Mouse (Mus musculus): Measurements from ENCODE around the gene Utp3. TPM values are rescaled to one million over a fixed set of nuclear protein-coding genes. Genes with fewer than 3 reads are reported as not detected.
"Not testable (repeated sequence)": the region's sequence is repeated elsewhere in the genome, so short reads cannot be mapped to it uniquely, and the experiment has no call there.

Gene Utp3
- polyA plus RNA-seq (2015; fragmentation: Nextera tagmentation; extraction: Ambion mirVana), result 43.8 and 44.6 TPM in 2 replicates

GRCm38 (mm10) chr5:88554086-88554886, at the start of gene Utp3:
TSS of gene Utp3 (plus strand) at chr5:88554462.
- peak within 1 kb of the TSS; percentile 90 for H3K9ac ChIP-seq
- WGBS, result under 1% methylated on average over 76 of the region's 76 CpGs
- peak within 1 kb of the TSS; percentile 89 for H3K27ac ChIP-seq (replicated peaks)
- peak within 1 kb of the TSS; percentile 74 for H3K4me2 ChIP-seq
- peak within 1 kb of the TSS; percentile 85 for H3K4me3 ChIP-seq
- H3K36me3 ChIP-seq, result no peaks in the 10 kb centered on the region
- H3K27me3 ChIP-seq, result no peaks in the 10 kb centered on the region
- peak; percentile 97 for ATAC-seq (ENCODE audit: low FRiP score, low read depth)
- H3K4me1 ChIP-seq (replicated peaks), result peaks cover 25% of the 10 kb centered on the region
- H3K9me3 ChIP-seq, result no peaks in the 10 kb centered on the region

GRCm38 (mm10) chr5:88508555-88508954, 45.7 kb upstream of the Utp3 start:
- H3K27me3 ChIP-seq, result no peaks in the 10 kb centered on the region
- no peak overlapping the region for H3K9ac ChIP-seq
- H3K4me2 ChIP-seq, result no peak overlapping the region
- no peaks in the 10 kb centered on the region for H3K36me3 ChIP-seq
- WGBS, result 67% methylated on average over 1 of the region's 1 CpGs
- H3K4me1 ChIP-seq (replicated peaks), result no peaks in the 10 kb centered on the region
- no peaks in the 10 kb centered on the region for H3K9me3 ChIP-seq
- no peak for ATAC-seq (ENCODE audit: low FRiP score, low read depth)
- H3K4me3 ChIP-seq, result no peak overlapping the region
- no peak overlapping the region for H3K27ac ChIP-seq (replicated peaks)

GRCm38 (mm10) chr5:88508990-88509389, 45.3 kb upstream of the Utp3 start:
- 88% methylated on average over 1 of the region's 1 CpGs for WGBS
- ATAC-seq (ENCODE audit: low FRiP score, low read depth), result no peak
- H3K36me3 ChIP-seq, result no peaks in the 10 kb centered on the region
- H3K4me3 ChIP-seq, result no peak overlapping the region
- no peaks in the 10 kb centered on the region for H3K27me3 ChIP-seq
- H3K27ac ChIP-seq (replicated peaks), result no peak overlapping the region
- no peaks in the 10 kb centered on the region for H3K9me3 ChIP-seq
- H3K9ac ChIP-seq, result no peak overlapping the region
- H3K4me1 ChIP-seq (replicated peaks), result no peaks in the 10 kb centered on the region
- H3K4me2 ChIP-seq, result no peak overlapping the region

- 4% methylated on average over 2 of the region's 2 CpGs for WGBS
- H3K36me3 ChIP-seq, result no peaks in the 10 kb centered on the region
- peak; percentile 69; the same call in 1 of the 2 replicates for ATAC-seq (ENCODE audit: low FRiP score, low read depth)
- no peaks in the 10 kb centered on the region for H3K27me3 ChIP-seq
- no peak overlapping the region for H3K4me2 ChIP-seq
- no peaks in the 10 kb centered on the region for H3K4me1 ChIP-seq (replicated peaks)
- H3K9ac ChIP-seq, result no peak overlapping the region
- no peak overlapping the region for H3K4me3 ChIP-seq
- no peak overlapping the region for H3K27ac ChIP-seq (replicated peaks)
- H3K9me3 ChIP-seq, result no peaks in the 10 kb centered on the region
Measured at GRCm38 (mm10) chr5:88519232-88519631, 35.0 kb upstream of the Utp3 start.

- H3K4me2 ChIP-seq, result no peak within 1 kb of the TSS
- 93% methylated on average over 3 of the region's 3 CpGs for WGBS
- H3K9me3 ChIP-seq, result no peaks in the 10 kb centered on the region
Measured at GRCm38 (mm10) chr5:88527657-88528056, 26.6 kb upstream of the Utp3 start, which contains the start of gene Jchain. TSS of gene Jchain (minus strand) at chr5:88527891.

GRCm38 (mm10) chr5:88530908-88531307, 23.4 kb upstream of the Utp3 start:
- no peak for ATAC-seq (ENCODE audit: low FRiP score, low read depth)
- Histone ChIP-seq H3K36me3 (no peaks in the 10 kb centered on the region), H3K9ac (no peak overlapping the region), H3K4me1 (replicated peaks) (no peaks in the 10 kb centered on the region), H3K27ac (replicated peaks) (no peak overlapping the region), H3K4me3 (no peak overlapping the region), H3K9me3 (no peaks in the 10 kb centered on the region), H3K4me2 (no peak overlapping the region), H3K27me3 (no peaks in the 10 kb centered on the region)
- 58% methylated on average over 1 of the region's 1 CpGs for WGBS

More at GRCm38 (mm10) chr5:88527657-88528056, 26.6 kb upstream of the Utp3 start, which contains the start of gene Jchain:
- no peak for ATAC-seq (ENCODE audit: low FRiP score, low read depth)
- Histone ChIP-seq H3K9ac (no peak within 1 kb of the TSS), H3K27ac (replicated peaks) (no peak within 1 kb of the TSS), H3K4me1 (replicated peaks) (no peaks in the 10 kb centered on the region), H3K4me3 (no peak within 1 kb of the TSS), H3K36me3 (no peaks in the 10 kb centered on the region), H3K27me3 (no peaks in the 10 kb centered on the region)

- Histone ChIP-seq H3K27me3 (no peaks in the 10 kb centered on the region), H3K9me3 (no peaks in the 10 kb centered on the region), H3K4me3 (no peak overlapping the region), H3K4me1 (replicated peaks) (no peaks in the 10 kb centered on the region), H3K27ac (replicated peaks) (no peak overlapping the region), H3K4me2 (no peak overlapping the region), H3K36me3 (no peaks in the 10 kb centered on the region), H3K9ac (no peak overlapping the region)
- 67% methylated on average over 3 of the region's 3 CpGs for WGBS
- ATAC-seq (ENCODE audit: low FRiP score, low read depth), result no peak
Measured at GRCm38 (mm10) chr5:88534697-88535096, 19.6 kb upstream of the Utp3 start.

GRCm38 (mm10) chr5:88540845-88541244, 13.4 kb upstream of the Utp3 start:
- Histone ChIP-seq H3K4me3 (no peak overlapping the region), H3K9me3 (no peaks in the 10 kb centered on the region), H3K9ac (no peak overlapping the region), H3K36me3 (no peaks in the 10 kb centered on the region), H3K4me1 (replicated peaks) (no peaks in the 10 kb centered on the region), H3K27ac (replicated peaks) (no peak overlapping the region), H3K27me3 (no peaks in the 10 kb centered on the region), H3K4me2 (no peak overlapping the region)
- ATAC-seq (ENCODE audit: low FRiP score, low read depth), result no peak

GRCm38 (mm10) chr5:88542651-88543282, 11.5 kb upstream of the Utp3 start:
- ATAC-seq (ENCODE audit: low FRiP score, low read depth), result 0 out of 2 replicates have a peak, but pooled peaks have one; percentile 69
- 58% methylated on average over 5 of the region's 5 CpGs for WGBS

GRCm38 (mm10) chr5:88544411-88544810, 9.9 kb upstream of the Utp3 start:
- H3K9me3 ChIP-seq; H3K9ac ChIP-seq; ATAC-seq (ENCODE audit: low FRiP score, low read depth); H3K27ac ChIP-seq (replicated peaks); H3K36me3 ChIP-seq; H3K4me1 ChIP-seq (replicated peaks); H3K27me3 ChIP-seq; H3K4me2 ChIP-seq; H3K4me3 ChIP-seq: not testable (repeated sequence)
- WGBS, result 93% methylated on average over 1 of the region's 1 CpGs

More at GRCm38 (mm10) chr5:88542651-88543282, 11.5 kb upstream of the Utp3 start:
- no peak overlapping the region for H3K4me3 ChIP-seq
- H3K27ac ChIP-seq (replicated peaks), result no peak overlapping the region
- H3K9me3 ChIP-seq, result no peaks in the 10 kb centered on the region
- H3K36me3 ChIP-seq, result no peaks in the 10 kb centered on the region
- no peaks in the 10 kb centered on the region for H3K27me3 ChIP-seq
- no peaks in the 10 kb centered on the region for H3K4me1 ChIP-seq (replicated peaks)
- no peak overlapping the region for H3K9ac ChIP-seq
- no peak overlapping the region for H3K4me2 ChIP-seq

- Histone ChIP-seq H3K27me3 (no peaks in the 10 kb centered on the region), H3K9me3 (no peaks in the 10 kb centered on the region), H3K4me1 (replicated peaks) (no peaks in the 10 kb centered on the region), H3K36me3 (no peaks in the 10 kb centered on the region), H3K4me3 (no peak overlapping the region), H3K9ac (no peak overlapping the region), H3K4me2 (no peak overlapping the region), H3K27ac (replicated peaks) (no peak overlapping the region)
- 90% methylated on average over 7 of the region's 7 CpGs for WGBS
- no peak for ATAC-seq (ENCODE audit: low FRiP score, low read depth)
Measured at GRCm38 (mm10) chr5:88545536-88545935, 8.7 kb upstream of the Utp3 start.

Data from hindbrain, embryonic 15.5 days (tissue).